Mouse (Mus musculus) spleen, adult 2 months (tissue): Measurements from ENCODE around the gene Nppb. TPM values are rescaled to one million over a fixed set of nuclear protein-coding genes. Genes with fewer than 3 reads are reported as not detected.

Experiments
- DNase-seq, 2 experiments: peaks; one replicate each; pipeline versions ENCODE4 v3.0.0 to v3.0.0-alpha.2; 2012 to 2021; ENCODE audit warnings: low spot score in 2 of 2, low read depth in 1 of 2
- H3K27ac ChIP-seq: fragments of 200-500 bp; 2 replicates; pipeline ENCODE4 v1.5.1; 2012; ENCODE audit warnings: low read length, inconsistent platforms; ENCODE audit not compliant: insufficient read depth
- H3K27me3 ChIP-seq: fragments of 200-500 bp; 2 replicates; pipeline ENCODE4 v1.6.1; 2012; ENCODE audit warnings: mild to moderate bottlenecking, moderate library complexity, low read length, inconsistent platforms; ENCODE audit not compliant: control insufficient read depth, insufficient read depth
- H3K36me3 ChIP-seq: fragments of 200-500 bp; 2 replicates; pipeline ENCODE4 v1.6.1; 2012; ENCODE audit warnings: mild to moderate bottlenecking, low read length, inconsistent platforms; ENCODE audit not compliant: control insufficient read depth, insufficient read depth
- H3K4me1 ChIP-seq: fragments of 200-500 bp; 2 replicates; pipeline ENCODE4 v1.6.1; 2011; ENCODE audit warnings: inconsistent platforms; ENCODE audit not compliant: control insufficient read depth, insufficient read depth, insufficient read length
- H3K4me3 ChIP-seq: fragments of 200-500 bp; 2 replicates; pipeline ENCODE4 v1.5.1; 2011; ENCODE audit warnings: mild to moderate bottlenecking, inconsistent platforms; ENCODE audit not compliant: insufficient read depth, insufficient read length; ENCODE audit errors: extremely low read depth
- CTCF ChIP-seq: fragments of 200-500 bp; IDR thresholded peaks from 2 replicates; pipeline ENCODE4 v1.5.1; 2011; ENCODE audit warnings: mild to moderate bottlenecking, inconsistent platforms; ENCODE audit not compliant: insufficient read depth, insufficient read length, insufficient replicate concordance; ENCODE audit errors: extremely low read depth
- POLR2A ChIP-seq: fragments of 200-500 bp; IDR thresholded peaks from 2 replicates; pipeline ENCODE4 v1.6.1; 2011; ENCODE audit warnings: low read depth, low read length, inconsistent platforms
- WGBS: fragments of 180-500 bp; shearing (Covaris S2); methylation state at CpG from one replicate; pipeline ENCODE4 v1.1.7; 2018; 5-methylcytosine and 5-hydroxymethylcytosine counted together
- polyA plus RNA-seq: library from polyadenylated mRNA; depleted of rRNA; stranded (reverse); fragments of >200 nt; gene quantifications from 2 replicates; pipeline ENCODE4 v1.2.3, GENCODE M21; 2012

The Nppb gene
- polyA plus RNA-seq, 1 experiment: not detected

GRCm38 (mm10) chr4:147969337-147969736 is 16.3 kb upstream of the Nppb start:
- no peak for TF ChIP-seq POLR2A
- TF ChIP-seq CTCF: no peak
- Histone ChIP-seq H3K36me3 (no peaks in the 10 kb centered on the region), H3K4me3 (no peak overlapping the region), H3K4me1 (no peaks in the 10 kb centered on the region), H3K27me3 (no peaks in the 10 kb centered on the region; the same call in 1 of the 2 replicates), H3K27ac (no peak overlapping the region)
- DNase-seq: no peak
- WGBS: 53% methylated on average over 9 of the region's 9 CpGs

DNA sequence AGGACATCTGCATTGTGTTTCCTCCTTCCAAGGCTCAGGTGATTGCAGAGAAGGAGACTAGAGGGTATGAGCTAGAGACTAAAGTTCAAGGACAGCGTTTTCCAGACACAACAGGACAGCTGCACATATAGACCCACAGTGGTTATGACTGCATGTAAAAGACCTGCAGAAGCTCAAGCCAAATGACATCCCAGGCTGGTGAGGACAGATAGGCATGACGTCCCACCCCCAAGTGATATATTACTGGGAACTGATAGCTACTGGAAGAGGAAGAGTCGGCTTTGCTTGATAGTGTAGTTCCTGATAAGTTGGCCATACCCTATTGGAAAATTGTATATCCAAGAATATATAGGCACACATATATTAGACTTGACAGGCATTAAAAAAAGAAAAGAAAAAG is 9.4 kb upstream of the Nppb start:
- Histone ChIP-seq H3K27me3 (no peaks in the 10 kb centered on the region), H3K36me3 (no peaks in the 10 kb centered on the region), H3K4me1 (no peaks in the 10 kb centered on the region), H3K27ac (no peak overlapping the region), H3K4me3 (no peak overlapping the region)
- no peak for DNase-seq
- WGBS: 71% methylated on average over 3 of the region's 3 CpGs
- TF ChIP-seq POLR2A: no peak
- no peak for TF ChIP-seq CTCF

DNA sequence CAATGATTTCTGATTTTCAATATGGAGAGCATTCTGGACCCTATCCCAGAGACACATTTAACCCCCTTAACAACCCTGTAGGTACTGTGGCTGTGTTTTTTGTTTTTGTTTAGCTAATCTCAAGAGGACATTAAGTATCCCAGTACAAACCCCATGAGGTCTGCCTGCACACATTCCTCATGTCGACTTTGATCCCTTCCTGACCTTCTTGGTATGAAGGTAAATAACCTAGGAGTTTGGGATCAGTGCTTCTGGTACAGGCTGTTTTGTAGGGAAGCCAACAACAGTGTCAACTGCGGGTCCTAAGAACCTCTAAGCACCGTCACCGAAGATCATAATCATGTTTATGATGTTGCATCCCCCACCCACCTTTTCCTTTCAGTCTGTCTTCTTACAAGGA is 7.9 kb upstream of the Nppb start:
- Histone ChIP-seq H3K4me3 (no peak overlapping the region), H3K4me1 (no peaks in the 10 kb centered on the region), H3K36me3 (no peaks in the 10 kb centered on the region), H3K27ac (no peak overlapping the region), H3K27me3 (no peaks in the 10 kb centered on the region)
- TF ChIP-seq CTCF: no peak
- no peak for TF ChIP-seq POLR2A
- 78% methylated on average over 4 of the region's 4 CpGs for WGBS
- no peak for DNase-seq

DNA sequence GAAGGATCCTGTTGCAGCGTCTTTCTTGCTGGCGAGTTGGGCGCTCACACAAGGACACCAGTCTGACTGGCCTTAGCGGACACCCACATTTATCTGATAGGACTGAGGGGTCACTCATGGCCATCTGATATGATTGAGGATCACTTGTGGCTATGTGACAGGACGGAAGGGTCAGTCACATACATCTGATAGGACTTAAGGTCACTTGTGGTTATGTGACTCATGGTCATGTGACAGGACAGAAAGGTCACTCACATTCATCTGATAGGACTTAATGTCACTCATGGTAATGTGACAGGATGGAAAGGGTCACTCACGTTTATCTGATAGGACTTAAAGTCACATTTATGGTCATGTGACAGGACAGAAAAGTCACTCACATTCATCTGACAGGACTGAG is 7.2 kb upstream of the Nppb start:
- no peaks in the 10 kb centered on the region for H3K27me3 ChIP-seq
- no peaks in the 10 kb centered on the region for H3K4me1 ChIP-seq
- H3K36me3 ChIP-seq: no peaks in the 10 kb centered on the region
- WGBS: 86% methylated on average over 6 of the region's 6 CpGs
- no peak overlapping the region for H3K27ac ChIP-seq
- no peak overlapping the region for H3K4me3 ChIP-seq
- DNase-seq: no peak
- no peak for TF ChIP-seq POLR2A
- TF ChIP-seq CTCF: no peak

- DNase-seq: no peak
- H3K27me3 ChIP-seq: no peaks in the 10 kb centered on the region
- no peaks in the 10 kb centered on the region for H3K4me1 ChIP-seq
- no peak overlapping the region for H3K27ac ChIP-seq
- no peak overlapping the region for H3K4me3 ChIP-seq
- WGBS: 82% methylated on average over 7 of the region's 7 CpGs
- no peaks in the 10 kb centered on the region for H3K36me3 ChIP-seq
- TF ChIP-seq CTCF (no peak), POLR2A (no peak)
Observed at GRCm38 (mm10) chr4:147979441-147979860, 6.1 kb upstream of the Nppb start.

GRCm38 (mm10) chr4:147993571-147994095 is 8.0 kb downstream of the Nppb start:
- no peaks in the 10 kb centered on the region for H3K36me3 ChIP-seq
- DNase-seq: no peak
- no peak overlapping the region for H3K4me3 ChIP-seq
- WGBS: 60% methylated on average over 7 of the region's 7 CpGs
- no peaks in the 10 kb centered on the region for H3K27me3 ChIP-seq
- no peak for TF ChIP-seq CTCF
- TF ChIP-seq POLR2A: no peak
- H3K27ac ChIP-seq: no peak overlapping the region
- H3K4me1 ChIP-seq: no peaks in the 10 kb centered on the region

- DNase-seq: no peak
- H3K27me3 ChIP-seq: no peaks in the 10 kb centered on the region
- H3K36me3 ChIP-seq: no peaks in the 10 kb centered on the region
- no peak for TF ChIP-seq POLR2A
- no peak for TF ChIP-seq CTCF
- no peak overlapping the region for H3K4me3 ChIP-seq
- no peaks in the 10 kb centered on the region for H3K4me1 ChIP-seq
- 88% methylated on average over 3 of the region's 3 CpGs for WGBS
- H3K27ac ChIP-seq: no peak overlapping the region
Observed at GRCm38 (mm10) chr4:147995311-147995710, 9.7 kb downstream of the Nppb start.
